Mouse (Mus musculus): ENCODE results near the gene Cebpg. TPM values are rescaled to one million over a fixed set of nuclear protein-coding genes. Genes with fewer than 3 reads are reported as not detected.

Gene Cebpg
- 7.0 TPM for polyA plus RNA-seq (2017; shearing (Covaris generic))

DNA sequence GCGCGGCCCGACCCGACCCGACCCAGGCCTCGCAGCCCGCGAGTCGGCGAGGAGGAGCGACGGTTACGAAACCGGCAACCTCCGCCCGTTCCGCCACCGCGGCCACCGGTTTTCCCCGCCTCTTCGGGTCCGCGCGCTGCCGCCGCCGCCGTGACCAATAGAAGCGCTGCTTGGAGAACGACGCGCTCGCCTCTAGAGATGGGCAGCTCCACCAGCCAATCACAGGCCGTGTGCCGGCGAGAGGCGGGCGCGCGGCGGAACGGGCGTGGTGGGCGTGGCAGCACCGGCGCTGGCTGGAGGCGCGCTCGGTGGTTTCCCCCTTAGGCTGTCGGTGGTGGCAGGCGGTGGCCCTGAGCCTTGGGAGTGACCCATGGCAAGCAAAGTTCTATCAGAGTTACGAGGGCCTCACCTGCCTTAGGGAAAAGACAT is at the start of gene Cebpg:
Gene Cebpg (minus strand): TSS at position 138 of the 429 bp plus-strand sequence.

Other genes starting within 250 kb of the Cebpg start
- gene Chst8, start 243.9 kb downstream of the Cebpg start, polyA plus RNA-seq (2017; shearing (Covaris generic)) = not detected
- 59.4 TPM for gene Pepd, start 144.2 kb downstream of the Cebpg start, polyA plus RNA-seq (2017; shearing (Covaris generic))
- gene Cebpa, start 62.7 kb upstream of the Cebpg start, polyA plus RNA-seq (2017; shearing (Covaris generic)) = 0.34 TPM
- gene Slc7a10, start 129.8 kb upstream of the Cebpg start, polyA plus RNA-seq (2017; shearing (Covaris generic)) = 13.5 TPM
- 2.6 TPM for gene Lrp3, start 158.9 kb upstream of the Cebpg start, polyA plus RNA-seq (2017; shearing (Covaris generic))

Data from activated CD4-positive, CD25-positive, alpha-beta regulatory T cell, adult 9 weeks (primary cell).